Comparison of ENCODE assay signal across 26 mouse cellular contexts in the genomic region with DNA sequence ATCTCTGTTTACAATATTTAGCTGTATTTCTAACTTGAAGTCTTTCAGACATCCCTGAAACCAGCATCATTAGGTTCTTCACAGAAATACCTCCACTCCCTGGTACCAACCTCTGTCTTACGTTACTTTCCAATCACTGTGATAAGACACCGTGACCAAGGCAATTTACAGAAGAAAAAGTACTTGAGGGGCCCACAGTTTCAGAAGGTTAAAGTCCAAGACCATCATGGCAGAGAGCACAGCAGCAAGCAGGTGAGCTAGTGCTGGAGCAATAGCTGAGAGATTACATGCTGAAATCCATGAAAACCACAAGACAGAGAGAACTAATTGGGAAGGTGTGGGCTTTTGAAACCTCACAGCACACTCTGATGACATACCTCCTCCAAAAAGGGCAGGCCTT.
"Had no signal": no experiment of that assay in that cellular context is flagged by ENCODE, and none has a peak within 500 bp of the region (broad histone marks: within the 10 kb centered on the region; RNA-seq: fewer than 3 reads in every experiment).

No protein-coding gene starts in this region.

- H3K4me1 ChIP-seq: heart, embryonic 13.5 days; heart, embryonic 15.5 days; hindbrain, embryonic 10.5 days; hindbrain, embryonic 12.5 days; limb, embryonic 10.5 days; limb, embryonic 12.5 days; liver, embryonic 13.5 days; liver, embryonic 15.5 days had no signal

- H3K36me3 ChIP-seq: heart, embryonic 13.5 days; heart, embryonic 15.5 days; hindbrain, embryonic 10.5 days; hindbrain, embryonic 12.5 days; limb, embryonic 10.5 days; limb, embryonic 12.5 days; liver, embryonic 13.5 days; liver, embryonic 15.5 days had no signal

- H3K4me3 ChIP-seq: gastrocnemius, adult 2 months; heart, adult 2 months; heart, embryonic 13.5 days; heart, embryonic 15.5 days; hindbrain, embryonic 10.5 days; hindbrain, embryonic 12.5 days; layer of hippocampus, adult 2 months; left cerebral cortex, adult 2 months; limb, embryonic 10.5 days; limb, embryonic 12.5 days; liver, embryonic 13.5 days; liver, embryonic 15.5 days had no signal

- ATAC-seq: hindbrain, embryonic 16.5 days; inflammation-experienced regulatory T-cells, adult 6 months had no signal

- H3K4me2 ChIP-seq: heart, embryonic 13.5 days; heart, embryonic 15.5 days; hindbrain, embryonic 12.5 days; hindbrain, embryonic 14.5 days; limb, embryonic 12.5 days; liver, embryonic 11.5 days; liver, embryonic 13.5 days; liver, embryonic 15.5 days had no signal

- DNase-seq: gastrocnemius, adult 2 months; gastrocnemius, postnatal 10 days; gastrocnemius, postnatal 25 days; heart, adult 2 months; heart, postnatal 14 days; heart, postnatal 36 days; kidney, adult 11 months; kidney, adult 2 months; kidney, postnatal 10 days; kidney, postnatal 25 days; kidney, postnatal 4 days; liver; liver, embryonic 13.5 days had no signal

- H3K9me3 ChIP-seq: heart, embryonic 13.5 days; heart, embryonic 15.5 days; hindbrain, embryonic 10.5 days; hindbrain, embryonic 12.5 days; limb, embryonic 10.5 days; limb, embryonic 12.5 days; liver, embryonic 15.5 days had no signal

- H3K27ac ChIP-seq: gastrocnemius, adult 2 months; heart, adult 2 months; heart, embryonic 13.5 days; heart, embryonic 15.5 days; hindbrain, embryonic 10.5 days; hindbrain, embryonic 12.5 days; hindbrain, embryonic 14.5 days; left cerebral cortex, adult 2 months; limb, embryonic 10.5 days; limb, embryonic 12.5 days; liver, embryonic 13.5 days; liver, embryonic 15.5 days had no signal

- H3K27me3 ChIP-seq: heart, embryonic 13.5 days; heart, embryonic 15.5 days; hindbrain, embryonic 12.5 days; limb, embryonic 12.5 days; liver, embryonic 13.5 days; liver, embryonic 15.5 days had no signal

- H3K9ac ChIP-seq: heart, embryonic 13.5 days; heart, embryonic 15.5 days; hindbrain, embryonic 12.5 days; hindbrain, embryonic 14.5 days; limb, embryonic 12.5 days; liver, embryonic 13.5 days; liver, embryonic 15.5 days had no signal
